Mouse (Mus musculus) frontal cortex, postnatal 36 days (tissue): ENCODE measurements at regions not wholly inside any gene's neighbourhood (a gene's known extent, or its start where the extent isn't known, plus 50 kb on each side); places are given as distances from the start of the nearest gene placed in this dataset.

ENCODE experiments used
- DNase-seq, 2 experiments: peaks; one replicate each; pipeline ENCODE4 v3.0.0; 2022; ENCODE audit warnings: low spot score in 2 of 2

- no peak for DNase-seq
Observed at GRCm38 (mm10) chr15:62596735-62597134, 1248.2 kb downstream of the Gsdmc2 start.

GRCm38 (mm10) chr15:62588580-62588979 is 1256.4 kb downstream of the Gsdmc2 start:
- no peak for DNase-seq

- DNase-seq: no peak
Observed at GRCm38 (mm10) chr15:62578788-62579187, 1266.2 kb downstream of the Gsdmc2 start.

- no peak for DNase-seq
Observed at GRCm38 (mm10) chr15:62575791-62576190, 1269.2 kb downstream of the Gsdmc2 start.

- DNase-seq: peak; percentile 3 to 12
Observed at GRCm38 (mm10) chr15:62571803-62572202, 1273.2 kb downstream of the Gsdmc2 start.

GRCm38 (mm10) chr15:62568788-62569713 is 1275.9 kb downstream of the Gsdmc2 start:
- no peak for DNase-seq

- DNase-seq: no peak
Observed at GRCm38 (mm10) chr15:62567431-62567830, 1277.5 kb downstream of the Gsdmc2 start.

- peak; percentile 2 to 4 for DNase-seq
Observed at GRCm38 (mm10) chr15:62566106-62566511, 1278.9 kb downstream of the Gsdmc2 start.

- DNase-seq: no peak
Observed at GRCm38 (mm10) chr15:62533233-62533632, 1311.7 kb downstream of the Gsdmc2 start.

- no peak for DNase-seq
Observed at GRCm38 (mm10) chr15:62528975-62529374, 1316.0 kb downstream of the Gsdmc2 start.

GRCm38 (mm10) chr15:62524628-62525027 is 1320.3 kb downstream of the Gsdmc2 start:
- DNase-seq: no peak

GRCm38 (mm10) chr15:62524135-62524534 is 1320.8 kb downstream of the Gsdmc2 start:
- DNase-seq: no peak

- DNase-seq: no peak
Observed at GRCm38 (mm10) chr15:62513462-62513861, 1331.5 kb downstream of the Gsdmc2 start.

- DNase-seq: no peak
Observed at GRCm38 (mm10) chr15:62511461-62511860, 1333.5 kb downstream of the Gsdmc2 start.

GRCm38 (mm10) chr15:62503866-62504265 is 1341.1 kb downstream of the Gsdmc2 start:
- no peak for DNase-seq

- DNase-seq: no peak
Observed at GRCm38 (mm10) chr15:62500966-62501365, 1344.0 kb downstream of the Gsdmc2 start.

GRCm38 (mm10) chr15:62500522-62500921 is 1344.5 kb downstream of the Gsdmc2 start:
- DNase-seq: no peak

- DNase-seq: no peak
Observed at GRCm38 (mm10) chr15:62496193-62496592, 1348.8 kb downstream of the Gsdmc2 start.

GRCm38 (mm10) chr15:62492350-62492749 is 1352.6 kb downstream of the Gsdmc2 start:
- DNase-seq: no peak

GRCm38 (mm10) chr15:62490548-62490947 is 1354.4 kb downstream of the Gsdmc2 start:
- no peak for DNase-seq

- DNase-seq: no peak
Observed at GRCm38 (mm10) chr15:62486540-62486939, 1358.4 kb downstream of the Gsdmc2 start.

- no peak for DNase-seq
Observed at GRCm38 (mm10) chr15:62484350-62484749, 1360.6 kb downstream of the Gsdmc2 start.

- DNase-seq: no peak
Observed at GRCm38 (mm10) chr15:62483534-62483933, 1361.4 kb downstream of the Gsdmc2 start.
